Mouse (Mus musculus) fat pad, adult 2 months (tissue): ENCODE data around the gene Bmp4.

Source experiments
- DNase-seq: peaks from one replicate; pipeline ENCODE4 v3.0.0-alpha.2; 2011; ENCODE audit warnings: low read depth, low spot score; ENCODE audit errors: extremely low read depth

Bmp4 gene

DNA sequence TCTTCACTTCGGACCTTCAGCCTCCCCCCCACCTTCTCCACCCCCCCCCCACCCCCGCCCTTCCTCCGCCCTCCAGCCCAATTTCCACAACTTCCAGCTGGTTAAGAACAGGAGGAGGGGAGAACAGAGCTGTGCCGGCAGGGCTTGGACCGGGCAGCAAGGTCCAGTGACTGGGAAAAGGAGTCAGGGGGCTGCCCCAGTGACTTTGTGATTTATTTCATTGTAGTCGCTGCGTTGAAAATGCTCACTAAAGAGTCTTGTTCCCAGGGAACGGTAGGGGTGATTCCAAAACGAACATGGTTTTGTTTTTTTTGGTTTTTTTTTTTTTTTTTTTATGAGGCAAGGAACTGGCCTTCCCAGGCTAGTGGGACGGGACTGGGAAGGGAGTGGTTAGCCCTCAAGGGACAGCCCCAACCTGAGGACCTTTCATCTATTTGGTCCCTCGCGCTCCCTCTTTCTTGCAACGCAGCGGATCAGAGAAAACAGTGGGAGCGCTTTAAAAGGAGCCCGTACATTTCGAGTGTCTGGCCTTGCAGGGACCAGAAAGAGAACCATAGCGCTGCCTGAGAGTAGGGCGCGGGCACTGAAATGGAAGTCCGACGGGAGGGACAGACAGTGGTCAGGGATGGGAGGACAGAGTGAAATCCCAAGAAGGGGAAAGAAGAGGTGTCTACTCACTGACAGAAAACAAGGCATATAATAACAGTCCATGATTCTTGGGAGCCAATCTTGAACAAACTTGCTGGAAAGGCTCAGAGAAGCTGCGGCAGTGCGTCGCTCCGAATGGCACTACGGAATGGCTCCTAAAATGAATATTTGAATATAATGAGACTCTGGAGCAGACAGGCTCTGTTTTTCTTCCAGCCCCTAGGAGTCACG is 3.8 kb downstream of the Bmp4 start:
- no peak for DNase-seq

DNA sequence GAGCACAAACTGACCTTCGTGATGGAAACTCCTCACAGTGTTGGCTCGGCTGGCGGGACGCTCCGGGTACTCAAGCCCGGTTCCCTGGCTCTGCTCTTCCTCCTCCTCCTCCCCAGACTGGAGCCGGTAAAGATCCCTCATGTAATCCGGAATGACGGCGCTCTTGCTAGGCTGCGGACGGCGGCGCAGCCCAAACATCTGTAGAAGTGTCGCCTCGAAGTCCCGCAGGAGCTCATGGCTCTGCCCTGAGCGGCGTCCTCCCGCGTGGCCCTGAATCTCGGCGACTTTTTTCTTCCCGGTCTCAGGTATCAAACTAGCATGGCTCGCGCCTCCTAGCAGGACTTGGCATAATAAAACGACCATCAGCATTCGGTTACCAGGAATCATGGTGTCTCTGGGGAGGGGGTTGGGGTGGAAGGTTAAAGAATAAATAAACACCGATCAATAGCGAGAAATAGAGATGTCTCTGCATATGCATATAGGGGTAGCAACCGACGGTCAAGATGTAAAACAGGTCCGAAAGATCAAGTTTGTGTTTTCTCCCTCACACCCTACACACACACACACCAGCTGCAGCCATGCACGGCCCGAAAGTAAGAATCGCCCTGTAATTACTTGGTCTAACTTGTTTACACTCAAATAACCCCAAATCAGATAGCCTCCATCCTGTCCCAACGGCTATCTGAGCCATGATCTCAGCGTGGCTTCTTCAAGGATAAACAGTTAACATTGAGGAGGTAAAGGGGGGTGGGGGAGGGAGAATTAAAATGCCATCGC is 4.6 kb downstream of the Bmp4 start:
- no peak for DNase-seq

DNA sequence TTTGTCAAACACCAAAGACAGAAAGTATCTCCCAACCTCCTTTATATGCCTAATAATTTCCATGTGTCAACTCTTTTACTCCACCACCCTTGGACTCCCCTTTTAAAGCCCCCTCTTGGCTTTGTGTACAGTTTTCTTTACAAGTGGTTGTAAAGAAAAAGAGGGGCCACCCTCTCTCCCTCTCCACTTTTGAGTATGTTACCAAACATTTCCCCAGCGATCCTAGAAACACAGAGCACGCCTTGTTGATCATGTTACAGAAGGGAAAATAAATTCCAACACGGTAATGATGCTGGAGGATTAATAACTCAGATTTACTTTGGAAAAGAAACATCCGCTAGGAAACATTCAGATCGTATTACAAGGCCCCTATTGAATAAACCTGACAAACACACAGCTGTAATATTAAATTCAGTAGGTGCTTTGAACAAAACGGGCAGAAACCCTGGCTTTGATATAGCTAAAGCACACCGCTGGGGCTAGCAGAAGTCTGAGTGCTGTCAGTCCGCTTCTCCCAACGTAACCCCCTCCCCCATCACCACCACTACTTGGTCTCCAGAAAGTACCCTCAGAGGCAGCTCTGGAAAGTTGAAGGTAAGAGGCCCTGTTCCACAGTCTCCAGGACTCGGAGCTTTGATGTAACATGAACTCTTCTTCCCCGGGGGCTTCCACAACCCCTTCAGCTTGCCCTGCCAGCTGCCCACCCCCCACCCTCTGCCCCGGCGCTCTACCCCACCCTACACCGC is 5.3 kb downstream of the Bmp4 start:
- no peak for DNase-seq

DNA sequence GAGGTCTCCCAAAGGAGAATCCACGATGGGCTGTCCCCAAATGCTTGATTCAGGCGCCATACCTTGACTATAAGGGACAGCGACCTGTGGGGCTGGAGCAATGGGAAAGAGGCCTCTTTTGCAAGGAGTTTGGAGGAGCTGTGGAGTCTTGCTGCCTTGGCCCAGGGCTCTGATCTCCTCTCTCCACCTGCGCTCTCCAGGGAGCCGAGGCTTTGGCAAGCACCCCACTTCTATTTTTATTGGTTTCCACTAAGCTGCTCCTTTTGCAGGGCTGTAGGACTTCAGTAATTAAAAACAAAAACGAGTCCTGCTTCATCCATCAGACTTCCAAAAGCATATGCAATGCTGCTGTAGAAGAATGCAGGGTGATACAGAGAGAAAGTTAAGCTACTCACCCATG is 9.0 kb downstream of the Bmp4 start:
- DNase-seq, result no peak

DNA sequence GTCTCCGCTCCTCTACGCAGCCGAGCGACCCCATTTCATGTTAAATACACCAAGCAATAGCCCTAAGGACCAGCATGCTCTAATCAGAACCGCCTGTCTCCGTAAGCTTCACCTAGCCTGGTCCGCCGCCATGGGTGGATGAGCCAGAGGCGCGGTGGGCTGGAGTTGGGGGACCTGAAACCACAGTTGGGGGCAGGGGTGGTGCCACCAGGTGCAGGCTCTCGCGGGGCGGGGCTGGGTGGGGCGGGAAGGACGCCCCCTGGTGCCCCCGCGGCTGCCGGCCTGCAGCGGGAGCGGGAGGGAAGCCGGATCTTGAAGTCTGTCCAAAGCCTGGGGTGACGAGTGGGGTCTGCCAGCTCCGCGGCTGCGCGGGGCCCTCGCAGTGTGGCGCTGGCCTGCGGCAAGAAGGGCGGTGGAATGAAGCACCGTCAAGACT is 10.2 kb downstream of the Bmp4 start:
- DNase-seq, result no peak

DNA sequence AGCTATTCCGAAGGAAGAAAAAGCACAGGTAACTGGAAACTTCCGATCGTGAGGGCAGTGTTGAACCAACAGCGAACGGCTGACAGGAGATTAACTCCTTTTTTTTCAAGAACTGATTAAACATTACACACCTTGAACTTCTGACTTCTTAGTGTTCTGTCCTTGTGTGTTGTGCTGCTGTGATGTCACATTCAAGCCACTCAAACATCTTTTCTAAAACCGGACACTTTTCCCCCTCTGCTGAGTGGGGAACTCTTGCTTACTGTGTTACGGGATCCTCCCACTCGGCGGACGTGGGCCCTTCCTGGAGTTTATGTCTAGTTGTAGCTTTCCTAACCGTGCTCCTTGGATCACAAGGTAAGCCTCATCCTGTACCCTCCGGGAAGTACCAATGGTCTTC is 11.2 kb downstream of the Bmp4 start, which contains the start of gene Gm15217:
TSS of gene Gm15217 (plus strand) at position 130 of the 400 bp plus-strand sequence.
- no peak for DNase-seq

DNA sequence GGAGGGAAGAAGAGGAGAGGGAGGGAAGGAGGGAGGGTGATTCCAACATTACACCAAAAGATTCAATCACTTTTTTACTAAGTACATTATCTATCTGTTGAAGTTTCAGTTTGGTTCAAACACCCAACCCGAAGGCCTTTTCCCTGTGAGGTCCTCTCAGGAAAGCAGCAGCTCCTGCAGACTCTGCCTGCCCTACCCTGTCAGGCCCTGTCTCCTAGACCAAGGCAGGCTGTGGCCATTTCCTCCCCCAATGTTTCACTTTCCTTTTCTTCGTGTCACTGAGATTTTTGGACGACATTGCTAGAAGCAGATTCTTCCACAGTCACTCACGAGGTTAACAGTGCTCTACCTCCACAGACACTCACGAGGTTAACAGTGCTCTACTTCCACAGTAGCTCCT is 14.7 kb downstream of the Bmp4 start:
- DNase-seq, result no peak

DNA sequence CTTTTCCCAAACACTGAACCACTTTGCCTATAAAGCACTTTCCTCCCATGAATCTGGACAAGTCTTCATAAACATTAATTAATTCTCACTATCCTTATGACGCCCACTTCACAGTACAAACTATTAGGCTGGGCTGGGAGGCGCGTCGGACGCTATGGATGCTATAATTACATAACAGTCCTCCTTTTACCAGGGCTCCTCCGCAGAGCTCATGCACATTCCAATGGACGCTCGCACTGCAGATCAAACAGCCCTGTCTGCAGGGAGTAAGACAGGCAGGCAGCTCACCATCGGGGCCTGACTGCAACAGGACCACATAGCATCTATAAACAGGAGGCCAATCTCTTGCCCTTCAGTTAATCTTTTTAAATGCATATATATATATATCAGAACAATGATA is 18.0 kb downstream of the Bmp4 start:
- no peak for DNase-seq

DNA sequence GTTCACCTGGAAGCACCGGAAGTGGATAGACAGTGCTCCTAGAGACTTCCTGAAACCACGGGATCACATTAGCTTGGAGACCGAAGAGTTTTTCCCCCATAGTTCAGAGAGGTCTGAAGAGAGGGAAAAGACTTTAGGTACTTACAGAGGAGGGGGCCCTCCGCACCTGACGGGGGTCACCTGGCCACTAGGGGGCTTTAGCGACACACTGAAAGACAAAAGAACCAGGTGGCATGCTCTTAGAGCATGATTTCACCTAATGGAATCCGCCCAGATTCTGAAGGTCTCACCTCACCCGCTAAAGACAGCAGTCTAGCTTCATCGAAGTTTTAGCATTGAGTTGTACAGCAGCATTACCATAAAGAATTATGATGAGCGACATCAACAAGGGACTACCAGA is 27.3 kb downstream of the Bmp4 start:
- DNase-seq, result no peak

DNA sequence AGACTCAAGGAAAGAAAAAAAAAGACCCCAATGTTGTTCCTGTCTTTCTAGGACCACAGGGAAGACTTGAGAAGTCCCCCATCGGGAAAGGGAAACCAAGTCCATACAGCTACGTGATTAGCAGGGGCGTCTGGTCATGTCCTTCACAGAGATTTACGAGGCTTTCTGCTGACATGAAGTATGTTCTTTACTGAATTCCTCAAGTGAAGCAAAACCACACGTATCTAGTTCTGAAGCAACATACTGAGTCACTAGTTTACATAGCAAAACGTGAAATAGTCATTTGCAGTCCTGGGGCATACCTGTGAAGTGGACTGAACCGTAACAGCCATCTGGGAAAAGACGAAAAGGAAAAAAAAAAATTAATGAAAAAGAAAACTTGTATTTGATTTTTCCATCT is 32.8 kb downstream of the Bmp4 start:
- DNase-seq, result no peak

DNA sequence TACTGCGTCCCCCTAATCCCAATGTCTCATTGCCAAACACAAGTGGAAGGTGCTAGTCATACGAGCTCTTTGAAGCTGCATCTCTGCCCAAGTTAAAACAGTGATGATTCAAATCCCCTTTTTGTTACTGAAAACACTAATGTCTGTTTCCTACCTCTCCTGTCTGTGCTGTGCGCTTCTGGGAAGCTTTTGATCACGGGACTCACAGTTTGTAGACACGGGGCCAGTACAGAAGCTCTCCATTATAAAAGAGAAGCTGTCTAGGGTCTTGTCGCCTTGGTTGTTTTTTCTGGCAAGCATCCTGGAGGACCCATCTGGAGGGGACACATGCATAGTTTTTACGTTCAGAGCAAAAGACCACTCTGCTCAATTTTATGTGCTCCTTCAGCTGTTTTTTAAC is 33.2 kb downstream of the Bmp4 start:
- DNase-seq, result no peak

DNA sequence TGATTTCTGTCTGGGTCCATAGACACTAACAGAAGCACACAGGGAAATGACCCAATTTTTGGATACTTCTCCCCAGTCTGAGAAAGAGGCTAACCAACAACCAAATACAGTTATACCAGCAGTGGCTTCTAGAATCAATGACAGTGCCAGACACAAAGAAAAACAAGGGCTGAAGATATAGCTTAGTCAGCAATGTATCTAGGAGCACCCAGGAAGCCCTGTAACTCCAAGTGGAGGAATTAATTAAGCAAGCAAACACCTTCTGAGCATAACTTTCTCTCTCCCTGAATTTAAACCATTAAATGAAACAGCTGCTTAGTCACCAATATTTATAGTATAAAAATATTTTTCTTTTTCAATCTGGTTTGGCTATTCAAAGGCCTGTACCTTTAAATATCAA is 45.7 kb downstream of the Bmp4 start:
- no peak for DNase-seq

DNA sequence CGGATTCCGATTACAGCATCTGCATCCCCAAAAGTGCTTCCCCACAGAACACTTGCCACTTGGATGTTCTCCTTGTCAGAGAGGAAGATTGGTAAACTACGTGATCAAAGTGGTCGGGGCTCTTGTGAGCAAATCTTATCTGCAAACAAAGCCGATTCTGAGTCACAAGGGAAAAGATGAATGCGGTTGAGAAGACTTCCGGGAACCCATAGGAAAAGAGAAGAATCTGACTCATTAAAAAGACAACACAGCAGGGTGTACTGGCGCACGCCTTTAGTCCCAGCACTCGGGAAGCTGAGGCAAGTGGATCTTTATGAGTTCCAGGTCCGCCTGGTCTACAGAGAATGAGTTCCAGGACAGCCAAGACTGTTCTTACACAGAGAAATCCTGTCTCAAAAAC is 51.7 kb downstream of the Bmp4 start:
- no peak for DNase-seq
